Mouse (Mus musculus): Measurements from ENCODE around the gene Hhat. TPM values are rescaled to one million over a fixed set of nuclear protein-coding genes. Genes with fewer than 3 reads are reported as not detected.

Gene Hhat
- total RNA-seq, 2 experiments from 2014 or later: 6.8 to 7.3 TPM

DNA sequence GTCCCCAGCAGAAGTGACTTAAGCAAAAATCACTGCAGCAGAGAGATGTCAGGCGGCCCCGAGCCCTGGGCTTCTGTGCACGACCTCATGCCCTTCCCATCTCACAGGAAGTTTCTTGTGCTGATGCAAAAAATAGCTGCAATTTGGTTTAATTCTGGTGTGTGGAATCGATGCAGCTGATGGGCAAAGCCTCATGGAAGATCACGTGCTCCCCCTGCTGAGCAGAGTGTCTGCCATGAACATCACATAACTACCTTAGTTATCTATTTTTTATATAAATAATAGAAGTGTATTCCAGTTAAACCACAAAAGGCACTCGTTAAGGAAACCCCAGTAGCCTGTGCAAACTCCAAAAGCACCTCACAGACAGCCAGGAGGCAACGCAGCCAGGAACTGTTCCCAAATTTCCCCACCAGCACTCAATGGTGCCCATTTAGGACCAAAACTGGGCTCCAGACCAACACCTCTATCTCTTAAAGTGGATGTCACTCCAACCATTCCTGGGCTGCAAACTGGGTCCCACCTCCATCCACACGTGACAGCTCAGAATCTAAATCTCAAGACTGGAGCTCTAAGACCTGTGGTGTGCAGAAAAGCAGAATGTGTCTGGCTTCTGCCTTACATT lies 118.9 kb downstream of the Hhat start:
- no peak for DNase-seq

DNA sequence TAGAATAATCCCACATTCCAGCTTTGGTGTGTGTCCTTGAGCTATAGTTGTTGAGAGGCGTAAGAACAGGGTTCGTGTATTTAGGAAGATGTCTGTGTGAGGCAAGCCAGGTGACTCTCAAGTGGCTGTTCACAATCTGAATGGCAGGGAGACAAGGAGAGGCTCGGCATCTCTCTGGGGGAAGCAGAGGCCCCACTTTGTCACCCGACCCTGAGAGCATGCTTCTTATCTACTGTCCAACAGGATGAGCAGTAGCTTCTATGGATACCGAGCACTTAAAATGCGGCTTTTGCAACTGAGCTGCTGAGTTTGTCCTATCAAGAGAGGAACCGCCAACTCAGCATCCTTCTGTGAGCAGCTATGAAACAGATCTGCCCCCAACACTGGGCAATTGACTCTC lies 120.4 kb downstream of the Hhat start:
- DNase-seq: no peak

DNA sequence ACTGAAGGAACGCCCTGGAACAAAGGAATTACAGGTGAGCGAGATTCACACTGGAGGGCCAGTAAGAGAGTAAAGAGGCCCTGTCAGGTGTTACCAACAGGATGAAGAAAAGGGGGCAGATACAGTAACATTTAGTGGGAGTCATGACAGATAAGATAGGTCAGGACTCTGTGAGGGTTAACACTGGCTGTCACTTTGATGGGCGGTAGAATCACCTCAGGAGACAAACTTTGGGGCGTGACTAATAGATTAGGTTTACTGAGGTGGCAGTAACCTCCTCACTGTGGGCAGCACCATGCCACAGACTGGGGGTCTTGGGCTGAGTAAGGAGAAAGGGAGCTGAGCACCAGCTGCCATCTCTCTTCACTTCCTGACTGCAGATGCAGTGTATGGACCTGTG lies 121.0 kb downstream of the Hhat start:
- no peak for DNase-seq

DNA sequence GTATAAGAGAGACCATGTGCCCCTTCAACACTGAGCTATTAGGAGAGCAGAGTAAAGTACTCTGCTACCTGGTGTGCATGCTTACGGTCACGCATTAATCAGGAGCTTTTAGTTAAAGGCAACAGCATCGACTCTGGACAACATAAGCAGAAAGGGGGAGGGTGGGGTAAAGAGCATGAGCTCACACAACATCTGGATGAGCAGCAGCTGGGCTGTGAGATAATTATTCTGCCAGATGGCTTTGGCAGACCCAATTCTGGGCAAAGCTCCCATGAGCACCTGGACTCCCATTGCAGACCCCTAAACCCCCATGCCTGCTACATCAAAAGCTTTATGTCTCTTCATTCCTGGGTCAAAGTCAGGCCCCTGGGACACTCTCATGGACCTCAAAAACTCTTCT lies 121.8 kb downstream of the Hhat start:
- no peak for DNase-seq

DNA sequence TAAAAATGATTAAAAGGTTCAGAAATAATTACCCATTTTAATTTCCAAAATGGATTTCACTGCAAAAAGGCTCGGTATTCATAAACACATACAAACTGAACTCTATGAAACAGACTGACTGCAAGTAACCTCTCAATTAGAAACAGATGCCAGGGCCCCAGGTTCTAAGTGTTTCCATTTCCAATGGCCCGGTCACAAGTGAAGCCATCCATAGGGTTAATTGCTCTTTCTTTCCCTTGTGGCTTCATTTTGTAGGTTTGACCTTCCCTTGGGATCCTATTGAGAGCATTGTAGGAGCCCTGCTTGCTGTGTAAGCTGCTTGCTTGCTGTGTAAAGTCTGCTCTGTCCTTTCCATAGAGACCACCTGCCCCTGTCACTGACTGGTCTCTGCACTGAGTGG lies 123.7 kb downstream of the Hhat start:
- DNase-seq: no peak

DNA sequence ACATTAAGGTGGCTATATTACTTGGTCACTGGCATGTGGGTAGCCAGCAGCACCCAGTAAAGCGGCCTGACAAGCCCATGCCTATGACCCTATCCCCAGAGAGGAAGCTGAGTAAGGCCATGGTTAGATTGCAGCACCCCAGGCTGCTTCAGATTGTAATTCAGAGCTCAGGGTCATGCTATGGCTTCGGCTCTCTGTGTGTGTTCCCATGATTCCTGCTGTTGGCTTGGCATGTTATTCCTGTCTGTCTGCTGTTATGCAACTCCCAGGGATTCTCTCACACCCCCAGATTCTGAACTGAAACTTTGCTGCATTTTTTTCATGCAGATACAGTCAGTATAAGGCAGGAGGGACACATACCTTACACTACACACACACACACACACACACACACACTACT lies 128.9 kb downstream of the Hhat start:
- no peak for DNase-seq

DNA sequence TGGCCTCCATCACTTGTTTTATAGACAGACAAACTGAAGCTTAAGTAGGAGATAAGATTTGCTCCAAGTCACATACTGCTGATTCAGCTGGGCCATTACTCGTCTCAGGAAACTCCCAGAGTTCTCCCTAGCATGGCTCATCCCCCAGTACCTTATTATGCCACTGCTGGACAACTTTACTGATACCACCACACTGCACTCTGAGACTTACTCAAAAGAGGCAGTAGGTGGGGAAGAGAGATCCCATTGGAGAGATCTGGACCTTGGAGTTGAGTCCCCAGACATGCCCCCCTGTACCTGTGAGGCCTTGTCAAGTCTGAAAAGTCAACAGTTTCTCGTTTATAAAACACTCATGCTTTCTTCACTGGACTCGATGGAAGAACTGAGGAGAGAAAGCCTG lies 131.8 kb downstream of the Hhat start:
- no peak for DNase-seq

DNA sequence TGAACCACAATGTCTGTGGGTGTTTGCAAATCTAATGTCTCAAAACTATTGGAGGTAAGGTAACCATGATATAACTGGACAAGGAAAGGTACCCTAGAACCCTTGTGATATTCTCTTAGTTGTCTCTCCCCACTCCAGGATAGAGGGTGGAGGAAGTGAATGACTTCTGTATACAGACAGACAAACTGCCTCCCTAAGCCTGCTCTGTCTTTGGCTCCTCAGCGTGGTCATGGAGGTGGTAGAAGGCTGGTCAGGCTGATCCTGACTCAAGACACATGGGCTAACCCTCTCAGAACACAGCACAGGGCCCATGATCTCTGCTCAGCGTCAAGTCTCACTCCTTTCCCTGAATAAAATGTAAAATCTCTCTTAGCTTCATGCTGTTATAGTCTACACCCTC lies 149.2 kb downstream of the Hhat start:
- DNase-seq: no peak

DNA sequence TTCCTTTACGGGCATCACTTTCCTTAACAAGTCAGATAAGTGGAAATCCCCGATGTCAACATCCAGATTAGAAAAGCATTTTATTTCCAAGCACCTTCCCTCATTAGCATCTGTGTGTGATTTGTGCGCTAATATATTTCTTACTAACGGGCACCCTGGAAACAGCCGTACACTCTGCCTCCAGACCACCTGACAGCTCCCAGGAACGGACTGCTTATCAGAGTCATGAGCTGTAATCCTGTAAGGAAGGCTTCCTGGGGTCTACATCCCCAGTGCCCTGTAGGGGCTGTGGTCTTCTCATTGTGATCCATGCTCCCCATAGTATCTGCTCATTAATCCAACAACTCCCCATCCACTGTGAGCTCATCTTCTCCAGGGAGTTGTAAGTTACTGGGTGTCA lies 157.8 kb downstream of the Hhat start:
- no peak for DNase-seq

DNA sequence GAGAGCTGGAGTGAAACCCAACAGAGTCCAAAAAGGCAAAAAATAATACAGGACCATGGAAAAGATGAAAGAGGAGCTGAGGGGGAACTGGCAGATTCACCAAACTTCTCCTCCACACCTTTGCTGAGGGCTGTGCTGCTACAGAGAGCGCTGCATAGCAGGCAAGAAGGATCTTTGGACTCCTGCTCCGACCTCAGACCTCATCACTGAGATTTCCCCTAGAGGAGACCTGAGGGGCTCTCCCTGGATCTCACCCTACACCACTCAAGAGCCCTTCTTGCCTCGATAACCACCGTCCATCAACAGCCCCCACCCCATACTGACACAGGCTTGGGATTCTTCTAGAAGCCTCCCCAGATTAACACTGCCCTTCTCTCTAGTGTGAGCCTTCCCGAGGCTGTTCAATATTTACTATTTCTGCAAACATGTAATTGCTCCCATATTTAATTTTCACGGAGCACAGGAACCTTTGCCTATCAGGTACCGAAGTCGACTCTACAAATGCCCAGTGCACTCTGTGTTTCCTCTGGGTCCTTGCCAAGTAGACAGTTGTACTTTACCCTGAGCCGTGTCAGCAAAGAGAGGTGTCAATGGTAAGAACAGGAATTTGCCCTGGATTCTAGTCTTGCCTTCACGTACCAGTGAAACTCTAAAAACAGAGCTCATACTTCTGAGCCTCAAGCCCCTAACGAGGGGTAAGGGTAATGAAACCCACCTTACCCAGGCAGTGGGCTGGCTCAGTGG lies 158.9 kb downstream of the Hhat start:
- DNase-seq: no peak

DNA sequence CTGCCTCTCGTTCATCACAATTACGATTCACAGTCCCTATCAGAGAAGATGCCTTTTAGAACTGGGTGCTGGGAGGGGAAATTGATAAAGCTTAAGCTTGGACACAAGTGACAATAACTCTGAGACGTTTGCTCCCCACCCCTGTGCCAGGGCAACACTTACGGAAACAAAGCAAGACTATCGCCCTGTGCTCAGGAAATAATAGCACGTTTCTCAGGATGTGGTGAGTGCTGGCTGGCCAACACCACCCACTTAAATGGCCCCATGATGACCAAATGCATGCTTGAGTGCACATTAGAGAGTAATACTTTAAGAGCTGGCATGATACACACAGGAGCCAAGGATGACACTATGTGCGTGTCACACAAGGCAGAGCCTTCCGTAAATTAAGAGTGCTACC lies 164.1 kb downstream of the Hhat start:
- DNase-seq: no peak

DNA sequence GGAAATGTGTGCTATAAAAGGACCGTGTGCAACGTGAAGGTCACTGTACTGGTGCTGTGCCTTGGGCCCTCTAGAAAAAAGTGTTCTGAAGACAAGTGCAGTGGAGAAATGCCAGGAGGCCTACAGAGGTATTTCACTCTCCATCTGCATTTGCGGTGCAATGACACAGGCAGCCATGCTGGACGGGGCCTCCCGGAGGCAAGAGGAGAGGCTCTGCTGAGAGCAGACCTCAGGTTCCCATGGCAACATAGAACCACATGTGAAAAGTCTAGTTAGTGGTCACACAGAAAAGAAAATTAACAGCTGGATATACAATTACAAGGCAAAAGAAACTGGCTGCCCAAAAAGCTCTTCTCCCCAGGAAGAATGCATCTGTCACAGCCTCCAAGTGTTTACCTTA lies 166.6 kb downstream of the Hhat start:
- DNase-seq: no peak

DNA sequence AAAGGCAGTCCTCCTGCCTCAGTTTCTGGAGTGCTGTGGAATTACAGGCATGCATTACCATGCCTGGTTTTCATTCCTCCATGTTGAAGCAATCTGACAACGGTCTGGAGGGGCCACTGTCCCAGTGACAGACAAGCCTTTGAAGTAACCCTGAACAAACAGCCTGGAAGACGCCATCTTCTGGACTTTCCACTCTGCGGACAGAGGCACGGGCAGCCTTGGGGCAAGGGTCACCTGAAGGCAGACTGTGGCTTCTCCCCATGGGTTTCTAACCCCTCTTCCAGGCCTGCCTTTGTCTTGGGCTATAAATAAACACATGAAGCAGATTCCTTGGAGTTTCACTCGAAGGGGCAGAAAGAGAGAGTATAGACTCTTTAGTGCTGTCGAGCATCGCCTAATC lies 167.5 kb downstream of the Hhat start:
- DNase-seq: no peak

DNA sequence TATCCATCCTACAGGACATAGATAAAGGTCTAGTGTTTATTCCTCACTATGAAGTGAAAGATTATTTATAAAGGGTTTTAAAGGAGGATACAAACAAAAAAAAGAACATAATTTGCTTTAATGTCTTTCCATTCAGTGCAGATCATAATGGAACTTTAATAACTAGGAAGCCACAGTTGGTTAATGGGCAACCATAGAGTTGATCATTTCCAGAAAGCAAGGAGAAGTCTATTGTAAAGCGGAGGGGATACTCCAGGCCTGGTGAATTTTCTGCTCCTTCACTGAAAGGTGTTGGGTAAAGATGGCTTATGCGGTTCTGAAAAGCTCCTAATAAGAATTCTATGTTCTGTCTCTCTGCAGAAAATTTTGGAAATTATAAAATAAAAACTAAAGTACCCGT lies 169.8 kb downstream of the Hhat start:
- DNase-seq: no peak

DNA sequence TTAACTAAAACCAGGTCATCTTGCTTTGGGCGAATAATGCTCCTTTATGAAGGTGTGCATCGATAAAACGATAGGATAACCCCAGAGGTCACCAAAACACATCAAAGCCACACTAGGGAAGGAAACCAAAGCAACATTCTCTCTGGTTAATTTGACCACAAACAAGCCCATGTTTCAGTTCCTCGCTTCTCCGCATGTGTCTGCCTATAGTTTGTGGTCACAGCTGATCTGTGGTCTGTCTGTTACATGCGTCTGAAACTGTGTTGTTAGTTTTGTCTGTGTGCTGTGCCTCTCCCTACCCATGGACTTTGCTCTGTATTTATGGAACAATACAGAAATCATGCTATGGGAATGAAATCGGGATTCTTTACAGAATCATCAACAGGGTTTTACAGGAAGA lies 171.3 kb downstream of the Hhat start:
- no peak for DNase-seq

DNA sequence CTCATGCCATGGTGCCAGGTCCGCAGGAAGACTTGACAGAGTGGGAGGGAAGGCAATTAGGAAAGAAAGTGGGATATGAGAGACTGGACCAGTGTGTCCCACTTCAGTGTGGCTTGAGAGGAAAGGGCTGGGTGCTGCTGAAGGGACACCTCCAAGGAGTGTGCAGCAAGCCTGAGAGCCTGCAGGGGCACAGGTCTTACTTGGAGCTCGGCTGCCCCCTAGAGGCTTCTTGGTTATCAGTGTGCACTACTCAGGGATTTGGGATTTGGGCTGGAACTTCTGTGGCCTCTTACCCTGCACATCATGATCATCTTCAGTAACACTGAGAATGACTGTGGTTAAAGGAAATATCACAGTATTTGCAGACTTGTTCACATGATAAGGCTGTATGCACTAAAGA lies 172.6 kb downstream of the Hhat start:
- DNase-seq: peak; percentile 90

DNA sequence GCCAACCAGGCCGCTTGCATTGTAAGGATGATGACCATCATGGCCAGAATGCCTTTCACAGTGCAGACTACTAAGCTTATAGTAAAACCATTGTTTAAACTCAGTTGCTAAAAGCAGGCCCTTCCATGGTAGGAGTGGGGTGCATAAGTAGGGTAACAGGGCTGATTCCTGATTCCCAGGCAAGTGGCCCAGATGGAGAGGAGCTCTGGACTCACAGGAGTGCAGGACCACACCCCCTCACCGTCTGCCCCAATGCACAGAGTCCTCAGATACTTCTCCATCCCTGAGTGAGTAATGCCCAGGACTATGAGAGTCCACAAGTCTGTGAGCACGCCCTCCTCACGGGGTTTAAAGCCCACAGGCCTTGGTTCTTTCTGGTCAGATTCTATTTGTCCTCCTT lies 175.6 kb downstream of the Hhat start:
- DNase-seq: no peak

DNA sequence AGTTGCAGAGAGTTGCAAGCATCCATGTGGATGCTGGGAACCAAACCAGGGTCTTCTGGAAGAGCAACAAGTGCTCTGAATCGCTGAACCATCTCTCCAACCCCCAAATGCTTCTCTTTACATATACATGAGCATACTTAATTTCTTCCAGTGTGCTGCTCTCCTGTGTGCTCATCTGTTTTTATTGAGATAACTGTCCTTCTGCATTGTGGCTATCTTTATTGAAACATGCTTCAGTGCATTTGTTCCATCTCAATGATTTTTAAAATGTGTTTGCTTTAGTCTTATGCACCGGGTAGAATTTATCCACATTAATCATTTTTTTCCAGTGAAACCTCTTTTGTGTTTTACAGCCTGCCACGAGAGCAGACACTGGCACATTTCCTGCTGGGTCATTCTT lies 177.5 kb downstream of the Hhat start:
- DNase-seq: no peak

DNA sequence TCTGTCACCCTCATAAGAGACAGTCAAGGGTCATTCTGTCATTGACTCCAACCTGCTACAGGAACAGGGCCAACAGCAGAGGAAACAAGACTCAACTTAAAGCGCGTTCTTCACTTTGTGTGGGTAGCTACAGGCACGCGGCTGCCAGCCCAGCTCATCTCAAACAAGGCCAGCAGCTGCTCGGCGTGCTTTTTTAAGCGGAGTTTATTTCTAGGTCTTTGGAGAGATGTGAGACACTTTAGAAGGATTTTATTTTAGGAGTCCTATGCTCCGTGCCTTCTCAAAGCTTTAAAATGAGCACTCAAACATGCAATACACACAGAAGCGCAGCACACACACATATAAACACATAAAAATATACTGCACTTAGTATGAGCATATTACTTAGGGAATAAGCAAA lies 183.6 kb downstream of the Hhat start:
- DNase-seq: no peak

DNA sequence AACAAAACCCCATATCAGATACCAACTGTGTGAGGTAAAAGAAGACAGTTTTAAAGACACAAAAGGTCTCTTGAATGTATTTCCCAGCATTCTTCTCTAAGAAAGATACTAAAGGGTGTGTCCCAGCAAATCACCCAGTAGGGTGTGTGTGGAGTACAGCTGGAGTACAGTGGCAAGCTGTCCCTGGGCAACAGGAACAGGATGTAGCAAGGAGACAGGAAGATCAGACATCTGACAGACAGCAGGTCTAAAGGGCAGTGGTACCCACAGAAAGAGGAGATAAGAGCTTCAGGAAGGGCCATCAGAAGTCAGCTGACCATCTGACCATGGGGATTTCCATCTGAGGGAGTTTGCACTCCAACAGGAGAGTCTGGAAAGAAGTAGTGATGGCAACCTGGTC lies 185.7 kb downstream of the Hhat start:
- no peak for DNase-seq

DNA sequence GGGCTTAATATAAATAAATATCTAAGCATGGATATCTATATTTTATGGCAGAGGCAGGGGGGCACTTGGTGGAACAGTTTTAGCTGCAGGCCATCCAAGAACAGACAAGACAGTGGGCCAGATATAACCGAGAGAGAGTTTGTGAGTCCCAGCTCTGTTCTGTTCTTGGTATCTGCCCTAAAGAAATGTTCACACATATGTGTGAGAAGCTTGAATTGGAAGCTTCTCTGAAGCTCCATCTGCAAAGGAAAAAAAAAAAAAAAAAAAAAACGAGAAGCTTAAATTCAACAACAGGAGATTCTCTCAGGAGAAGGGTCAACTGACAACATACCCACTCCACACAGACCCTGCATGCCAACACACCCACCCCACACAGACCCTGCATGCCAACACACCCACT lies 188.1 kb downstream of the Hhat start:
- DNase-seq: no peak

DNA sequence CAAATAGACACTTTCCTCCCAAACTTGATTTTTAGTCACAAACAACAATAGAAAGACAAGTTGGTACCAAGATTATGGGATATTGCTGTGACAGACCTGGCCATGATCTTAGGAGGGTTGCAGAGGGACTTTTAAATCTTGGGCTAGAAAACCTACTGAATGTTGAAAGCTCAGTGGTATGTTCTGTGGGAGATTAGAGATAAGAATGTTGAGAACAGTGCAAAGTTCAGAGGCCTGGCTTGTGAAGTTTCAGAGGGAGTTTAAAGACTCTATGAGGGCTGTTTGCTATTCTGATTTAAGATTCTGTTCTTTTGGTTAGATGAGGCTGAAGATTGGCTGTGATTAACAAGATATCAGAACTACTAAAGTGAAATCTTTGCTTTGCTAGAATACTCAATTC lies 206.3 kb downstream of the Hhat start:
- DNase-seq: no peak

DNA sequence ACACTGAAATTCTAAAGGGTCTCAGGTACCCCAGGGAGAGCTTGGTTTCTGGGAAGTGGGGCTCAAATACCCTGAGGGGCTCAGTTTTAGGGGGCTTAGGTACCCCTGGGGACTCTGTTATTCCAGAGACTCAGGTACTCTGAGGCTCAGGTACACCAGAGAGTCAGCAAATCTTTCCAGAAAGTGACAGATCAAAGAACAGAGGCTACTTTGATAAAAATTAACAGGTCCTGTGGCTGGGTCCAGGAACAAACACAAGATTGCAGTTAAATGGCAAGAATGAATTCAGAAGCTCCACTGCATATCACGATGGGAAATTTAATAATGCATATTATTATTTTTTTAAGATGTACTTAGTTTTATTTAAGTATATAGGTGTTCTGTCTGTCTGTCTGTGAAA lies 211.7 kb downstream of the Hhat start:
- DNase-seq: no peak

DNA sequence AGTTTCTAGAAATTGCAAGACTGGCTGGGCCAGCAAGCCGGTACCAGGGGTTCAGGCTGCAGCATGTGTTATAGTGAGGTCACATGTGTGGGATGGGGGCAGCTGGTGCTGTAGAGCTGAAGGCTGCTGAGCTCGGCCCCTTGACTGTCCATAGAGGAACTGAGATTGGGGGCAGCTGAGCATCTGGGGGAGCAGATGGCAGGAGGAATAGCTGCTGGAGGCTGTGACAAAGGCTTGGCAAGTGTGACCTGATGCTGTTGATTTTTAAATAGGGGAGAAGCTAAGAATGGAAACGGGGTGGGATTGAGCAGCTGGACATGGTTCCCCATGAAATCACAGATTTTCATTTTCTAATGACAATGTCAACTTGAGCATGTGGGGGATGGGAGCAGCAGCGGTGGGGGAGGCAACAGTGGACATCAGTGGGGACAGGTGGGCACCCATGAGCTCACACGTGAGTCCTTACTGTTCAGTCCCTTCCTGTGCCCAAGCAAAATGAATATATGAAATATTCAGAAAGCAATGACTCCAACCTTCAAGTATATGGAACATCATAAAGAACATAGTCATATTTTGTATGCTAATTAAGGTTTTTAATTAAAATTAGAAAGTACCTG lies 212.9 kb downstream of the Hhat start:
- DNase-seq: no peak
